Mouse (Mus musculus): Measurements from ENCODE around the gene Klhl3. TPM values are rescaled to one million over a fixed set of nuclear protein-coding genes. Genes with fewer than 3 reads are reported as not detected.
A peak's percentile ranks its signal among the peaks of the same experiment; 100 is the strongest.

Klhl3 gene
- total RNA-seq, 2 experiments from 2014 or later = 3.7 to 4.1 TPM

GRCm38 (mm10) chr13:57983330-57983729 lies 130.1 kb downstream of the Klhl3 start:
- DNase-seq = no peak
- intact Hi-C loops (cut with DNase I) = no loop called here

GRCm38 (mm10) chr13:57982904-57983303 lies 130.5 kb downstream of the Klhl3 start:
- no peak for DNase-seq
- intact Hi-C loops (cut with DNase I) = no loop called here

GRCm38 (mm10) chr13:57980679-57981078 lies 132.7 kb downstream of the Klhl3 start:
- intact Hi-C loops (cut with DNase I) = no loop called here
- no peak for DNase-seq

GRCm38 (mm10) chr13:57980071-57980470 lies 133.3 kb downstream of the Klhl3 start:
- intact Hi-C loops (cut with DNase I) = no loop called here
- no peak for DNase-seq

- peak; percentile 25 to 53 for DNase-seq
- intact Hi-C loops (cut with DNase I) = no loop called here
These were observed 134.5 kb downstream of the Klhl3 start for GRCm38 (mm10) chr13:57978931-57979330.

GRCm38 (mm10) chr13:57977721-57978120 lies 135.7 kb downstream of the Klhl3 start:
- intact Hi-C loops (cut with DNase I) = no loop called here
- DNase-seq = no peak

GRCm38 (mm10) chr13:57965658-57966057 lies 147.7 kb downstream of the Klhl3 start:
- no peak for DNase-seq
- intact Hi-C loops (cut with DNase I) = no loop called here

- intact Hi-C loops (cut with DNase I) = no loop called here
- DNase-seq = no peak
These were observed 153.1 kb downstream of the Klhl3 start for GRCm38 (mm10) chr13:57960254-57960653.

- intact Hi-C loops (cut with DNase I) = no loop called here
- DNase-seq = no peak
These were observed 153.6 kb downstream of the Klhl3 start for GRCm38 (mm10) chr13:57959806-57960205.

Small RNAs within 50 kb of the gene (microRNA-seq; reads per million reads assigned to microRNA genes)
- 377 to 2,876 reads per million in 2 experiments for gene Mir874

Other genes starting within 250 kb of the Klhl3 start
- under 1 TPM; 0.15 to 0.45 TPM for gene Spock1, start 205.3 kb downstream of the Klhl3 start, total RNA-seq (2021)
- 10 to 100 TPM; 87.3 to 92.4 TPM for gene Hnrnpa0, start 15.0 kb upstream of the Klhl3 start, total RNA-seq (2021)
- 10 to 100 TPM; 18.3 to 22.4 TPM for gene Idnk, start 44.1 kb upstream of the Klhl3 start, total RNA-seq (2021)
- gene Ubqln1, start 102.1 kb upstream of the Klhl3 start, total RNA-seq (2021) = 10 to 100 TPM; 51.4 to 53.2 TPM
- gene Gkap1, start 162.1 kb upstream of the Klhl3 start, total RNA-seq (2021) = 10 to 100 TPM; 19.7 to 20.8 TPM
- gene Kif27, start 245.5 kb upstream of the Klhl3 start, total RNA-seq (2021) = under 1 TPM; 0.10 to 0.24 TPM

All from heart, postnatal 14 days (tissue).